Mouse (Mus musculus) small intestine, adult 2 months (tissue): ENCODE measurements around the gene Epha3.

Experiments used
- CTCF ChIP-seq: fragments of 200-500 bp; IDR thresholded peaks from 2 replicates; pipeline ENCODE4 v1.5.1; 2012; ENCODE audit warnings: low read depth, mild to moderate bottlenecking, control low read depth, inconsistent platforms, low read length, moderate library complexity, mixed read lengths; ENCODE audit not compliant: insufficient replicate concordance, insufficient read length; ENCODE audit errors: extremely low read depth
- POLR2A ChIP-seq: fragments of 200-500 bp; IDR thresholded peaks from 2 replicates; pipeline ENCODE4 v1.6.1; 2012; ENCODE audit warnings: low read depth, mild to moderate bottlenecking, control low read depth, inconsistent platforms, low read length, moderate library complexity

DNA sequence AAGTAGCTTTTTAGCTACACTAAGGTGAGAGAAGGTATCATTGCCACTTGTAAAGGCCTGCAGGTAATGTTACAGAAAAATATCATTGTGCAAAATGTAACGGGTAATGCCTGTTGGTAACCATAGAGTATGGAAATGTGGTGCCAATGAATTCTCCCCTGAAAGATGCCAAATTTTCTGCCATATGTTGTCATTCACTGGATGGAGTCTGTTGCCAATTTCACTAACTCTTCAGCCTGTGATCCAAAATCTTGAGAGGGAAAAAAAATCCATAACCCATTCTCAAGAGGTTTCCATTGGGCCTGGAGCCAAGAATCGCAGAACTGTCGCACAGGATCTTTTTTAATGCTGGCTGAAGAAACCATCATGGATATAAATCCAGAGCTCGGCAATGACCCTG, 269.3 kb downstream of the Epha3 start:
- TF ChIP-seq CTCF, result no peak
- TF ChIP-seq POLR2A, result no peak
